Mouse (Mus musculus) granulocyte monocyte progenitor cell, adult 5-6 weeks (primary cell): ENCODE measurements around the gene Als2. TPM values are rescaled to one million over a fixed set of nuclear protein-coding genes. Genes with fewer than 3 reads are reported as not detected.

Experiments used
- ATAC-seq: replicated peaks from 2 replicates; pipeline ENCODE4 v1.8.0; 2016; ENCODE audit warnings: mild to moderate bottlenecking, moderate TSS enrichment, inconsistent platforms; ENCODE audit not compliant: poor library complexity, severe bottlenecking
- total RNA-seq, 2 experiments: library from RNA; stranded (forward) in 1 of 2; stranded (reverse) in 1 of 2; fragments of 200-712, 200-1000 nt in 1 of 2; fragments of >200 nt in 1 of 2; fragmentation: Nextera tagmentation in 1 of 2; gene quantifications; 2 replicates each; pipeline ENCODE4 v1.2.3; 2014 to 2017

The Als2 gene
- total RNA-seq (2014; fragmentation: Nextera tagmentation) (7.3 and 9.8 TPM in 2 replicates), total RNA-seq (2017) (9.3 and 10.0 TPM in 2 replicates)

DNA sequence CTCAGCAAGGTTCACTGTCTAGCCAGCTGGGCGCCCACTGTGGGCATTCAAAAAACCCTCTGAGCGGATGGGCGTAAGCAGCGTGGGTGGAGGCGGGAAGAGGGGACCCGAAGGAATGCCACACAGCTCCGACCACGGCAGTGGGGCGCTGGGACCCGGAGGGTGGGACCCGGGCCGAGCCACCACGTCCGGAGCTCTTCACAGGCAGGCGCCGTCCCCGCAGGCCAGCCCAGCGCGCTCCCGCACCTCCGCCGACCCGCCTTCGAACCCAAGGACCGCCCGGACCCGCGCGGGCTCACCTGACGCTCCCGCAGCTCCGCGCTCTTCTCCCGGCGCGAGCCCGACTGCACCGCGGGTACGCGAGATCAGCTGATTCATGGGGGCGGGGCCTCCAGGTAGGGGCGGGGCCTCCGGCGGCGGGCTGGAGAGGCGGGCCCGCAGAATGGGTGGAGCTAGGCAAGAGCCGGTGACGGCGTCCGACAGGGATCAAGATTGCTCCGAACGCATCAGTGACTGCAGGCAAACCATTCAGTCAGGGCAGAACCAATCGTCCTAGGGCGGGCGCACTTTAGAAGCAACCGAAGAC is at the start of gene Als2:
Gene Als2, minus strand, starts transcription at position 376 of the 586 bp plus-strand sequence.
- peak; percentile 95 for ATAC-seq

DNA sequence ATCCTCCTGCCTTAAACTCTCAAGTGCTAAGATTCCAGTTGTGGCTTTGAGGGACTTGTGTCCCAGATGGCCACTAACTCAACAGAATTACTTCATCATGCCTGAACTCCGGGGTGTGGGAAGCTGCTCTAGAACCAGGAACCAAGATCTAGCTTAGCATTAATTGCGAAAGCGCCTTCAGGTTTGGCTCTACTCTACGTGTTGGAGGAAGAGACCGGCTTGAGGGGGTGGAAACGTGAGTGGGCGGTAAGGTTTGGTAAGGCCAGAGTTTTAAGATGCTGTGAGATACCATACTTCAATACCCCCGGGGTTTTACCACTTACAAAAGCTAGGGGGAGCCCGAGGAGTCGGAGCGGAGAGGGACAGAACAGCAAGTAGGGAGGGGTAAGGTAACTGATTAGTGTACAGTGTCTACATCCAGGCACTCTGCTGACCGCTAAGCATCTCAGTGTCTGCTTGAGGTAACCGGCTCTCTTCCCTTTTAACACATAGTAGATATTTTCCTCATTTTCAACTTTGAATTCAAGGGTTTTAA is 49.4 kb upstream of the Als2 start:
- peak; percentile 33 for ATAC-seq

DNA sequence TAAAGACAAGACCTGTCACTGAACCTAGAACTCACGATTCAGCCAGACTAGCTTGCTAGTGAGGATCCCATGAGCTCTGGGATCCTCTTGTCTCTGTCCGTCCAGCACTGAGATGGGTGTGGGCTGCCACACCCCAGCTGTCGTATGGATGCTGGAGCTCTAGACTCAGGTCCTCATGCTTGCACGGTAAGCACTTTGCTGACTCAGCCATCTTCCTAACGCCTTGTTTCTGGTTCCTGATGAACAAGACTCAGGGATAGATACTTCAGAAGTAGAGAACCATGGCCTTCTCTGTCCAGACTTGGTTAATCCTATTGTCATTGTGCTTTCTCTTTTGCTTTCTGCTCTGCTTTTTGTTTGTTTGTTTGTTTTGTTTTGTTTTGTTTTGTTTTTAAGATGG is 48.8 kb upstream of the Als2 start:
- ATAC-seq, result no peak

DNA sequence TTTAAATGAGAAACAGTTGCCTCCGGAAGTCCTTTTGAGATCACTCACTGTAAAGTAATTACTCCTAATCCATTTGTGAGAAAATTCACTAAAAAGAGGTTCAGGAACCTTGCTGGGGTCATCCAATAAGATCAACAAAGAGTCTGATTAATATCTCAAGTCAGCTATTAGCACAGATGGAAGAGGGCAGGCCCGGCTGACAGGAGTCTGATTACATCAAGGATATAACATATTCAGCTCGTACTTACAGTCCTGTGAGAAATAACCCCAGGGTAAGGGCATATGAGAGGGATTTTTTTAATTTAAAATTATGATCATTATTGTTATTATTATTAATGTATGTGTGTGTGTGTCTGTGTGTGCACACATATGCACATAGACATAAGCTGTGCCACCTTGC is 35.2 kb upstream of the Als2 start:
- no peak for ATAC-seq

DNA sequence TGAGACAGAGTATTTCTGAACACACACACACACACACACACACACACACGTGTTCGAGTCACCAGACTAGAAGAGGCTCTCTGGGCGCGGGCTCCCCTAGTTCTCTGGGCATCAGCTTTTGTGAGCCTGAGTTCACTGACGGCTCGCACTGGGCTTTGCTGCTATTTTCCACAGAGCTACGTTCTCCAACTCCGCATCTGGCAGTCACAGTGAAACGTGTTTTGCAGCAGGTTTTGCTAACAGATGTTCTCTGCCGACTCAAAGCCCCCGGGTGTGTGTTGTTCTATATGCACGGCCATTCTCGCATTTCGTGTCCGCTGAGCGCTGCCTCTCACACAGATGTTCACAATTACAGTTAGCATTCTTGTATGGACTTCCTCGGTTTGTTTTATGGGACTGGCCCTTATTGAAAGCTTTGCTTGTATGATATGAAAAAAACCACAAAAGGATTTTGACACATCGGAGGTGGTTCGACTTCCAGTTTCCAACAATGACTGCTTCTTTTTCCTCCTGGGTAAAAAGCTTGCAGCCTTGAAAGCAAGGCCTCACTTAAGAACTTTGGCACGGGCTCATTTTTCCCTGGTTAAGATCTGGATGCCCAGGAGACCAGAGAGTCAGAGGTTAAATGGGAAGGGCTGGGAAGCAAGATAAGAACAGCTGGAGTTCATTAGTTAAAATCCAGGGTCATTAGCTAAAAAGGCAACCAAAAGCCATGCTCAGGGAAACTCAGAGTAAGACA is 33.1 kb upstream of the Als2 start:
- no peak for ATAC-seq

DNA sequence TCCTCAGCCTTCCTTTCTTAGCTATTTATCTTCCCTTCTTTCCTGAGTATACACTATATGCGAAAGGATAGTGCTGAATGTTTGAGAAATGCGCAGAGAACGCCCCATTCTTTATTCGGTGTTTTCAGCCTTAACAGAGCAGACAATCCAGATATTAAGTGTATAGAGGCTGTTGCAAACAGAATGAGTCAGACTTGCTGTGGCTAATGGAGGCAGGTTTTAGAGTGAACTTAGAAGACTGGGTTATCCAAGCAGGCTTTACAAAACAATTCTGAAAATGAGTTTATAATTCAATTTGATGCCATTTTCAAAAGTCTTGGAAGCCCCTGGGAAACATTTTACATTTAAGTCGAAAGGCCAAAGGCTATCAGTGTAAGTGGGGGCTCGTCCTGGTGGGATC is 32.4 kb upstream of the Als2 start:
- no peak for ATAC-seq

DNA sequence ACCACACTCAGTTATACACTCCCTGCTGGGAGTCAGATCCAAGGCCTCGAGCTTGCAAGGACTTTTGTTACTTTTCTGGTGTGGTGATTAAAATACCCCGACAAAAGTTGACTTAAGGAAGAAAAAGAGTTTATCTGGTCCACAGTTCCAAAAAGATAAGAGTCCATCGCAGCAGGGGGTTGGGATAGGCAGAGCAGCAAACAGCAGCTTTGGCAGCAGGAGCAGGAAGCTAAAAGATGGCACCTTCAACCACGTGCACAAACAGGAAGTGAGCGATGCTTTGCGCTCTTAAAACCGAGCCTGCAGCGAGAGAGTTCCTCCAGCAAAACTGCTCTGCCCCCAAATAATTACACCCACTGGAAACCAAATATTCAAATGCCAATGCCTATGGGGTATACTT is 31.9 kb upstream of the Als2 start:
- no peak for ATAC-seq

DNA sequence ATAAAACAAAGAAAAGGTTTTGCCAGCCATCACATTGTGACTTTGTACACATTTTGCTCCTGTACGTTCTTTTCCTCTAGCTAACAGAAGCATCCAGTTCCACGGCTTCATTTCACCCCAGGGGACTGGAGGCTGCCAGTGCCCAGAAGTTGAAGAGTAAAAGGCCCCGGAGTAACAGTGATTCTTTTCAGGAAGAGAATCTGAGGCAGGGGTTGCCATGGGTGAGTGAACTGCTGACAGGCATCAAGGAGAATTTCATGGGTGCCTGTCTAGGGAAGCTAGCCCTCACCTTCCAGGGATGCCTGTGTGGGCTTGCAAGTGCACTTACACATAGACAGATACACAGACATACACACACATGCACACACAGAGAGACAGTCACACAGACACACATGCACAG is 20.7 kb upstream of the Als2 start:
- no peak for ATAC-seq

DNA sequence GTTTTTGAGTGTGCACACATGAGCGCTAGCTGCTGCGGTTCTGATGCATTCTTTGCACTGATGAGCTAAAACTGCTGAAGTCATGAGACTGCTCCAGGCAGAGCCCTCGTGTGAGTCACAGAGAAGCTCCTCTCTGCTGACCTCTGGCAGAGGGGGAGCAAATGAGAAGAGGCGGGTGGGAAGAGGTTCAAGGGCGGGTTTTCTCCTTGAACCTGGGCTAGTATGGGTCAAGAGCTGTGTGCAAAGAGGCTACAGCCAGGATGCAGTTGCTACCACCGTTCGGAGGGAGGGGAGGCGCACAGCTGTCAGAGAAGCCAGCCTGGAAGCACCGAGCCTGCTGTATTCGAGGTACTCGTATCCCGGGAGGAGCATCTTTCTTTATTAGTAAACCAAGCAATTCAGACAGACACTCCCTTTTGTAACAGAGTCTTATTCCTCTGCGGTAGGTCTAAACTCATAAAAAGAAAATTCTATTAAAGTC is 19.8 kb upstream of the Als2 start, which contains the start of gene Cdk15:
Gene Cdk15, plus strand, starts transcription at position 156 of the 481 bp plus-strand sequence.
- no peak for ATAC-seq

DNA sequence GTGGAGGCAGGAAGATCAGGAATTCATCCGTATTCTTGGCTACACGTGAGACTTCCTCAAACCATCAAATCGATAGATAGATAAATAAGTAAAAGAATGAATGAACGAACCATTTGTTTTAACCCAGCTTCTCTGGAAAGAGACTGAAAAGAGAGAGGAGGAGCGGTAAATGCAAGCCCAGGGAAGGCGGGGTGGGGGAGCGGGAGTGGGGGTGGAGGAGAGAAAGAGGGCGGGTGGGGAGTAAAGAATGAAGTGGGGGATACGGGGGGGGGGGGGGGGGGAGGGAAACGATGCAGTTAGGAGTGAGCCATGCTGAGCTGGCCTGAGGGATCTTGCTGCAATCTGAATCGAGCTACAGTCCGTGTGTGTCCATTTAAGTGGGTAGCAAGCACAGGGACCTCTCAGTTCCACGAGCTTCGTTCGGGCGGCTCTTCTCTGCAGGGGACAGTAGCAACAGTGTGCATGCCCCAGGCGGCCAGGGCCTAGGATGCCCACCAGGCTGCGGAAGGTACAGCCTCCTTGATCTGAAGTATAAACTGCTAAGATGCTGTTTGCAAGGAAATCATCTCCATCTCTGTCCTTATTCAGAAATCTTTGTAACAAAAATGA is 16.4 kb upstream of the Als2 start:
- ATAC-seq, result no peak

DNA sequence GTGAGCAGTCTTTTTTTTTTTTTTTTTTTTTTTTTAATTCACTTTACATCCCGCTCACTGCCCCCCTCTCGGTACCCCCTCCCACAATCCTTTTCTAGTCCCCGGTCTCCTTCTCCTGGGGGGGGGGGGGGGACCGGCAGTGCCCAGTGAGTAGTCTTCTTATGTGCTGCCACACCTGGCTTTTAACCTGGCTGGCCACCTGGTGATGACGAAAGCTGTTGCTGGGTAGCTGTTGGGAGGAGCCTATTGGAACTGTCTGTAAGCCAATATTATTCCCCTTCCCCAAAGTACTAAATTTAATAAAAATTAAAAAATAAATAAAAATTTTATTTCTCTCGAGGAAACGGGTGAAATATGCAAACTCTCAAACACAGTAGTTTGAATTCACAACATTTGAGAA is 15.7 kb upstream of the Als2 start:
- no peak for ATAC-seq

DNA sequence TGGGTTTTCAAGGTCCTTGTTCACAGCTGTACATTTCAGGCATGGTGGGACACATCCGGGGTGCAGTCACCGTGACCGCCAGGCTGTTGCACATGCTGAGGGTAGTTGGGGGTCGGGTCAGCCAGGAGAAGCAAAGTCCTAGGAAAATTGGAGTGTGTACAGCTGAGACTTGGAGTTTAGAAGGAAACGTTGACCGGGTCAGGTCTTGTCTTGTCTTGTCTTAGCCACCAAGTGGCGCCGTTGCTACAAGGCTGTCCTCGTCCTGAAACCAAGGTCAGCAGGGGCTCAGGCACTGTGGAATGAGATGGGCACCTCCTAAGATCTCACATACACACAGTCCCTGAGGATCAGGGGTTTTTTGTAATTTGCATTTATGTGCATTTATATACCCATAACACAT is 10.6 kb upstream of the Als2 start:
- ATAC-seq, result peak; percentile 79

DNA sequence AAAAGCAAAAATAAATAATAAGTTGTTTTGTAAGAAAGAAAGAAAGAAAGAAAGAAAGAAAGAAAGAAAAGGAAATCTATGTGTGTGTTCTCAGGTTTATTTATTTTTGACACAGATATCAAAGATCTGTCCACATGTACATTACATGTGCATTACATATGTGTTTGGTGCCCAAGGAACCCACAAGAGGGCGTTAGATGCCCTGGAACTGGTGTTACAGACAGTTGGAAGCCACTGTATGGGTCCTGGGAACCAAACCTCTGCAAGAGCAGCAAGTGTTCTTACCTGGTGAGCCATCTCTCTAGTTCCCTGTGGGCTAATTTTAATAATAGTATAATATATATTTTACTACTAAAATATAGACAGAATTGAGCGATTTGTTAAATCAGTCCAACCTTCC is 6.7 kb upstream of the Als2 start:
- ATAC-seq, result no peak

DNA sequence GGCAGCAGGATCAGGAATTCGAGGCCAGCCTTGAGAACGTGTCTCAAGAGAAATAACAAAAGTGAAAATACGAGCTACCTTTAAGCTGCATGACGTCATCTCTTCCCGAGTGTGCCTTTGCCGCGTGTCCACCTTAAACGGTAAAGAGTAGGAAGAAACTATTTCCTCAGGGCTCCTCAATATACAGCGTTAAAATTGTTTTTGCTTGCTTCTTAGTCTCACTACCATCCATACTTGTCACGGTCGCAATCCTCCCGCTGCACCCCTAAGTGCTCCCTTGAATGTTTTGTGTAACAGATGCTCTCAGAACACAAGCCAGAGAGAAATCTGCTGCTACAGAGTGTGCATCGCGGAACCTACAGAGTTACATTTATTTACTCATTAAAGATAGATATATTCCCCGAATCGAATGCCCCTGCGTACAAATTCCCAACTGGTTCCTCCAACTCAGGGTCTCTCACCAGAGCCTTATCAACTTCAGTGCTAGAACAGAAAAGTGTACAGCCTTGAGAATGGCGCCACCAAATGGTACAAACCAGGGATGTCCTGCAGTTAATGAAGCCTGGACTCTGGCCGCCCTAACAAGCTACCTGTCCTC is 682 bp upstream of the Als2 start:
- peak; percentile 66 for ATAC-seq

DNA sequence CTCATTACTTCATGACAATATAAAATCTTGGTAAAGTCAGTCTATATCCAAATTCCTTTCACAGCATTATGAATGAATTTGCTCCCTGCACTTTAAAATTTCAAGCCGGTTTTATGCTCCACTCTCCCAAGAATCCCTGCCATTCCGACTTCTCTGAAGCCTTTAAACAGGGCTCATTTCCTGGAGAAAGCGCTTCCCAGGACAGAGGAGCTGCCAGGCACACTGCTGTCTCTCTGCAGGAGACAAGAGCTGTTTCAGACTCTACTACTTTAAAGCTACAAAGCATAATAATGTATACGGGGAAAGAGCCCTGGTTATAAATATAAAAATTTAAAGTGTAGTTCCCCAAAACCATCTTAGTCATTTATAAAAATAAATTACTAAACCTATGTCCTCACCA is 7.8 kb downstream of the Als2 start:
- ATAC-seq, result no peak

DNA sequence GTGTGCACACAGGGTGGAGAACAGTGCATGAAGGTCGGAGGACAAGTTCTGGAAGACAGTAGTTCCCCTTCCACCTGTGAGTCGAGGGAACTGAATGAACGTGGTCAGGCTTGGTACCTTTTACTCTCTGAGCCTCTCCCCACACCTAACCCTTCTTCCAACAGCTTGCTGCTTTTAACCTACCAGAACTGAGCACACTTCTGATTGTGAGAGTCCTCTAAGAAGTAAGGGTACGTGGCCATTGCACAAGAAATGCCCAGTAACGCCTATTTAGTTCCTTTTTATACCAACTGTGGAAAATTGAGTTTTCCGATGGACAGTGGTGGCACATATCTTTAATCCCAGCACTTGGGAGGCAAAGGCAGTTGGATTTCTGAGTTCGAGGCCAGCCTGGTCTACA is 8.5 kb downstream of the Als2 start:
- ATAC-seq, result peak; percentile 62

DNA sequence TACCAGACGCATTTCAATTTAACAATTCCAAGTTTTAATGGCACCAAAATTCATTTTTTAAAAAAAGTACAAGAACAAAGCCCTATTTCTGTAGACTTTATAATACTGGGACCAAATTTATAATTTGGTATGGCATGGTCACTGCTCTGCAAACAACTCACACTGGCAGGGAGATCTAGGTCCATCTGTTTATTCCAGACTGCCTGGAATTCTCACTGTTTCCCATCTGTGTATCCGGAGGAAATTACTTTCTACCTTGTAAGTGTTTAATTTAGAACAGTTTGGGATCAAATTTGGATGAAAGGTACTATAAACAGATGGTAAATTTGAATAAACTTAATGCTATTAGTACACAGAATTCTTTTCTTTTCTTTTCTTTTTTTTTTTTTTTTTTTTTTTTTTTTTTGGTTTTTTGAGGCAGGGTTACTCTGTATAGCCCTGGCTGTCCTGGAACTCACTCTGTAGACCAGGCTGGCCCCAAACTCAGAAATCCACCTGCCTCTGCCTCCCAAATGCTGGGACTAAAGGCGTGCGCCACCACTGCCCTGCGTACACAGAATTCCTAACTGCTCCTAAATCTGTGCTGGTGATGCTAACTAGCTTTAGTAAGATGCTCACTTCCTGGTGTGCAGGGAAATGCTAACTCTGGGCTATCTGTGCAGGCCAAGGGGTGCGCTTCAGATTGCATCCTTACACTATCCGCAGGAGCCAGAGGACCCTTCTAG is 14.8 kb downstream of the Als2 start:
- no peak for ATAC-seq

DNA sequence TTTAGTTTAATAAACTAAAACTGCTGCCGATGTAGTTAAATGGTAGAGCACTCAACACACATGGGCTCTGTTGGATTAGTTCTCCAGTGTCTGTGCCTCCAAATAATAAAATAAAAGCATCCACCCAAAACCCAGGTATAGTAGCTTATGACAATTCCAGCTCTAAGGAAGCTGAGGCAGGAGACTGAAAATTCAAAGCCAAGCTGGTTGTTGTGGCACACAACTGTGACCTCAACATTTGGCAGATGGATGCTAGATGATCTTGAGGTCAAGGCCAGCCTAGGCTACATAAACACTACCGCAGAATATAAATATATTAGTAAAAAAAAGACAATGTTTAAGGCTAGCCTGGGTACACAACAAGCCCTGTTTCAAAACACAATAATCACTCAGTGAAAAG is 15.4 kb downstream of the Als2 start:
- no peak for ATAC-seq

DNA sequence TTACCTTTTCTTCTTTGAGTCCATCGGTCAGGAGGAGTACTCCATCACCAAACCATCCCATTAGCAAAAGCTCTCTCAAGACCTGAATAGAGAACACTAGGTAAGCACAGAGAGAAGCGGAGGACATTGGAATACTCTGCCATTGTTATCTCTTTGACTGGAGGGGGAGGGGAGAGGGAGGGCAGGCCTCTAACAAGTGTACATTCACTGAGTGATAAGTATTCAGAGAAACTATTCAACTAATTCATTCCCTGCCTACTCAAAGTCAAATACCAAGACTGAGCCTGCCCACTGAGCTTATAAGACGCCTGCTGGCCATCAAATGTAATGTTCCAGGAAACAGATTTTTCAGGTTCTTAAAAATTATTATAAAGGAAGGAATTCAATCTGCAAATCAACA is 16.7 kb downstream of the Als2 start:
- ATAC-seq, result no peak

DNA sequence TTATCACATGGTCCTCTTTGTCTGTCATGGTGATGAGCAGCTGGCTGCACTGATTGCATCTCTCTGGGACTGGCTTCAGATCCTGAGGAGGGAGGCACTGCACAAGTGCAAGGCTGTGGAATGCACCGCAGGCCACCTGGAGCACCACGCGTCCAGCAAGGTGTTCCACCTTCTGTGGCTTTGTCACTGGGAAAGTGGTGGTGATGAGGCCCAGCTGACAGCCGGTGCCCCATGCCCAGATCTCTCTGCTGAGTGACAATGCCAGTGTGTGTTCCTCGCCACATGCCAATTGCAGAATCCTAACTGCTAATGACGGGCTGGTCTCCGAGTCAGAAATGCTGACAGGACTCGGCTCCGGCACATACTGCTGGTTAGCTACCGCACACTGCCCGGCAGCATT is 21.6 kb downstream of the Als2 start:
- no peak for ATAC-seq
